Mouse (Mus musculus) heart, embryonic 14.5 days (tissue): Measurements from ENCODE around the gene Parp8. TPM values are rescaled to one million over a fixed set of nuclear protein-coding genes. Genes with fewer than 3 reads are reported as not detected.

ENCODE experiments used
- ATAC-seq: fragments of 200-750 bp; cut with Nextera tagmentation; 2 replicates; pipeline ENCODE4 v1.8.0; 2017; ENCODE audit warnings: low read depth, moderate TSS enrichment; ENCODE audit not compliant: insufficient number of reproducible peaks, insufficient read depth, low FRiP score
- H3K27ac ChIP-seq, 2 experiments: fragments of 200-500 bp in 1 of 2; fragments of 300-500 bp in 1 of 2; sonication (generic) in 1 of 2; replicated peaks in 1 of 2; 2 replicates each; pipeline ENCODE4 v1.5.1; 2012 to 2014; ENCODE audit warnings: low read depth in 2 of 2, low read length in 2 of 2, control low read depth in 1 of 2, mild to moderate bottlenecking in 1 of 2, mixed read lengths in 1 of 2; ENCODE audit not compliant: control insufficient read depth in 1 of 2, insufficient read depth in 1 of 2
- H3K27me3 ChIP-seq: fragments of 300-500 bp; sonication (generic); 2 replicates; pipeline ENCODE4 v1.6.1; 2014; ENCODE audit warnings: mild to moderate bottlenecking, low read length, control low read depth; ENCODE audit not compliant: control insufficient read depth, insufficient read depth
- H3K36me3 ChIP-seq: fragments of 300-500 bp; sonication (generic); 2 replicates; pipeline ENCODE4 v1.6.1; 2014; ENCODE audit warnings: mild to moderate bottlenecking, control low read depth, low read length, mixed read lengths; ENCODE audit not compliant: control insufficient read depth, insufficient read depth
- H3K4me1 ChIP-seq, 2 experiments: fragments of 200-500 bp in 1 of 2; fragments of 300-500 bp in 1 of 2; sonication (generic) in 1 of 2; 2 replicates each; pipeline ENCODE4 v1.6.1; 2012 to 2014; ENCODE audit warnings: low read length in 2 of 2, control low read depth in 1 of 2, mixed read lengths in 1 of 2; ENCODE audit not compliant: control insufficient read depth in 2 of 2, insufficient read depth in 2 of 2
- H3K4me2 ChIP-seq: fragments of 300-500 bp; sonication (generic); 2 replicates; pipeline ENCODE4 v1.6.1; 2014; ENCODE audit warnings: mild to moderate bottlenecking, low read length
- H3K4me3 ChIP-seq, 2 experiments: fragments of 200-500 bp in 1 of 2; fragments of 300-500 bp in 1 of 2; sonication (generic) in 1 of 2; 2 replicates each; pipeline ENCODE4 v1.5.1; 2012 to 2014; ENCODE audit warnings: low read length in 2 of 2, mild to moderate bottlenecking in 2 of 2, control low read depth in 1 of 2, low read depth in 1 of 2, moderate library complexity in 1 of 2; ENCODE audit not compliant: control insufficient read depth in 1 of 2, insufficient read depth in 1 of 2
- H3K9ac ChIP-seq: fragments of 300-500 bp; sonication (generic); 2 replicates; pipeline ENCODE4 v1.6.1; 2014; ENCODE audit warnings: mild to moderate bottlenecking, low read length
- H3K9me3 ChIP-seq: fragments of 300-500 bp; sonication (generic); 2 replicates; pipeline ENCODE4 v1.6.1; 2016; ENCODE audit warnings: low read length, control low read depth; ENCODE audit not compliant: control insufficient read depth
- WGBS: fragments of 180-500 bp; shearing (Covaris S2); extraction: QIAGEN DNeasy Blood & Tissue Kit; methylation state at CpG from one replicate; pipeline ENCODE4 v1.1.7; 2014; 5-methylcytosine and 5-hydroxymethylcytosine counted together
- polyA plus RNA-seq: library from polyadenylated mRNA; unstranded; fragments of >200 nt; fragmentation: Nextera tagmentation; extraction: Ambion mirVana; gene quantifications from 2 replicates; pipeline ENCODE4 v1.2.1, GENCODE M21; 2014

The Parp8 gene
- polyA plus RNA-seq, result 17.3 and 17.4 TPM in 2 replicates

DNA sequence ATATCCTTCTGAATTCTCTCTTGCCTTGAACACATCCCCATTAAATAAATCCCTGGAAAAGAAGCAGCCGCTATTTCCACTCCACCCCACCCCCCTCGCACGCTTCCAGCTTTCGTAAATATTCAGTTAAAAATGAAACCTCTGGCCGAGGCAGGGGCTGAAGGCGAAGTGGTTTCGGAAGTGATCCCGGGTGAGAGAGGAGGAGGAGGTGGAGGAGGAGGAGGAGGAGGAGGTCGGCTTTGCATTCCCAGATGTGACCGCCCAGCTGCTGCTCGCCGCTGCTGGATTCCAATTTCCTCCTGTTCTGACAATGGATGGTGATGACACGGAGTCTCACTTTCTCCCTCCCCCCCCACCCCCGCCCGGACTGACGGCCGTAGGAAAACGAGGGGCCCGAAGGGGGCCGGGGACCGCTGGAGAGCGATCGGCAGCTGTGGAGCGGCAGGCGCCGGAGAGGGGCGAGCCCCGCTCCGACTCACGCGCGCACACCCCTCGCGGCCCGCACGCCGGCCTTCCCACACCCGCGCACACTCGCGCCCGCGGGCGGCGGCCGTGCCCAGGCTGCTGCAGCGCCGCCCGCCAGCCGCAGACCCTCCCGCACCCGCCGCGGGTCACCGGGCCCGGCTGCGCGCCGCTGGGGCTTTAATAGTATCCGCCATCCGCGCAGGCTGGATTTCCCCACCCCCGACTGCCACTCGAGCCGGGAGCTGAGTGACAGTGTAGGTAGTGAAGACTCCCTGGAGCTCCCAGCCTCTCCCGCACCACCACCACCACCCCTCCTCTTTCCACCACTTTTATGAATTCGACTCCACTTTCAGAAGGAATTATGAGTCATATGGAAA, at the start of gene Parp8:
Gene Parp8 (minus strand): TSS at position 312 of the 842 bp plus-strand sequence.
- ATAC-seq, result peak; percentile 65
- Histone ChIP-seq H3K4me2 (peak within 1 kb of the TSS; percentile 83), H3K9ac (peak within 1 kb of the TSS; percentile 94), H3K9me3 (no peaks in the 10 kb centered on the region), H3K27me3 (no peaks in the 10 kb centered on the region), H3K4me1 (peaks cover 7 to 28% of the 10 kb centered on the region in 2 experiments), H3K27ac (peak within 1 kb of the TSS; percentile 61 to 87), H3K36me3 (no peaks in the 10 kb centered on the region), H3K4me3 (peak within 1 kb of the TSS; percentile 87 to 89)
- under 1% methylated on average over 52 of the region's 67 CpGs for WGBS

DNA sequence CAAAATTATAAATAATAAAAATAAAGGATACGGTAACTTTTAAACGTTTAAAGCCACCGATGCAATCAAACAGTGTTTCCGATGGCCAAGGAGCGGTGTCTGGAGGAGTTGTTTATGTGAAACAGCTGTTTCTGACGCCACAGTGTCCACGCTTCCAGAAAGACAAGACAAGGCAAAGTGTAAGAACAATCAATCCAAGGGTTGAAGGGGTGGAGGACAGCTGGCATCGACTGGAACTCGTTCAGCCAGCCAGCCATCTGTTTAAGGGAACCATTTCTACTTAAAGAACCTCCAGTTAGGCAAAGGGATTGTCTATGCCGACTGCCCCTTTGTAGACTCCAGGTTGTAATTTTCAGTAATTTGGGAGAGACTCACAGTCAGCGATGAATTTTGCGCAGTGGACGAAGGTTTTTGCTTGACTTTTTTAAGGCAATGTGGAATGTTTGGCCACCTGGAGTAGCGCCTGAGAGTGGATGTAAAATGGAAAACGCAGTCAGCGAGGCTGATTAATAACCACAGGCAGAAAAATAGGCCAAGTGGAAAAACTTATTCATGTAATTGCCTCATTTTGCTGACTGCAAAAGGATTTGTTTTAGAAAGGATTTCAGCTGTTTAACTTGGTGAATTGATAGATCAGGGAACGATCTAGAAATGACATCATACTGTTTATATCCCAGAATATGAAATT, 37.4 kb upstream of the Parp8 start:
- WGBS, result 73% methylated on average over 17 of the region's 17 CpGs
- no peak for ATAC-seq
- no peak overlapping the region for H3K4me2 ChIP-seq

DNA sequence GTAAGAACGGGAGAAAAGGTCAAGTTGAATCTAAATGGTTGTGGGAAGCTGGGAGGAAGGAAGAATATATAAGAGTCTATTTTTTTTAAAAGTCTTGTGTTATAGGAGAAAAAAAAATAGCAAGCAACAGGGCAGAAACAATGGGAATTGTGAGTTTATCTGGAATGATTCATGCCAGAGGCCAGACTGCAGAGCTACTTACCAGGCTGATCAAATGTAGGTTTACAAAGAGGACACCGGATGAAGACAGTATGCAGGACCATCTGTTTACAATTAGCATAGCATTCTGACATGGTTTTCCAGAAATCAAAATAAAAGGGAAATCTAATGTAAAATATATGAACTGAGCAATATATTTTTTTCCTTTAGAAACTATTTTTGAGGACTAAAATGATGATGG, 31.1 kb upstream of the Parp8 start:
- Histone ChIP-seq H3K9ac (no peak overlapping the region), H3K27me3 (no peaks in the 10 kb centered on the region), H3K9me3 (no peaks in the 10 kb centered on the region), H3K4me2 (no peak overlapping the region), H3K27ac (no peak overlapping the region), H3K36me3 (no peaks in the 10 kb centered on the region), H3K4me3 (no peak overlapping the region), H3K4me1 (no peaks in the 10 kb centered on the region)
- no peak for ATAC-seq
- 55% methylated on average over 2 of the region's 2 CpGs for WGBS

More for the DNA sequence above, 37.4 kb upstream of the Parp8 start:
- H3K27ac ChIP-seq, result no peak overlapping the region
- H3K4me1 ChIP-seq, result peaks cover 0 to 2% of the 10 kb centered on the region in 2 experiments; a peak in 1 of 4 replicates
- no peak overlapping the region for H3K4me3 ChIP-seq
- no peaks in the 10 kb centered on the region for H3K36me3 ChIP-seq
- H3K9ac ChIP-seq, result no peak overlapping the region
- no peaks in the 10 kb centered on the region for H3K27me3 ChIP-seq
- H3K9me3 ChIP-seq, result no peaks in the 10 kb centered on the region

DNA sequence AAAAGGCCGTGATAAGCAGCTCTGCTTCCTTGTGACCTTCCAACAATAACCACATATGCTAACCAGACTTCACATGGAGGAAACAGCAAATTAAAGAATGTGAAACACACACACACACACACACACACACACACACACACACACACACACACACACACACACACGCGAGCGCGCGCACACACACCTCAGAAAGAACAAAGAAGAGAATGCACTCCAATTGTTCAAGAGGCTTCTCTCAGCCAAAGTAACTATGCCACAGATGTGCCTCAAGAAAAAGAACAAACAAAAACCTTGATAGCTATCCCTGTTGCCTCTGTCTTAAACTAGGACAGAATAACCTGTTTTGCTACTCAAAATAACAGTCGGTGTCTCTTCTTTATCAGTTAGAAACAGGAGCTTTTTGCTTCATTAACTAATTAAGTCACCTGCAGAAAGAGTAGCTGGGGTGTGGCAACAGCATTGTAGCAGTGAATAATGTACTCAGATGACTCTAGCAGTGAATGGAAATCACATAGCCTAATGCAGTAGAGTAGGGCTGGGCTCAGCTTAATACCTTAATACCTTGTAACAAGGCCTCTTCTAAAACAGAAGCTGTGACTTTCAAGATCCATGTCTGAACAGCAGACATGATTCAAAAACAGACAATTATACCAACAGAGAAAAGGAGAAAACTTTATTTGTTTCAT, 29.6 kb upstream of the Parp8 start:
- Histone ChIP-seq H3K4me3 (no peak overlapping the region), H3K27me3 (no peaks in the 10 kb centered on the region), H3K27ac (no peak overlapping the region), H3K4me2 (no peak overlapping the region), H3K9me3 (no peaks in the 10 kb centered on the region), H3K4me1 (no peaks in the 10 kb centered on the region), H3K9ac (no peak overlapping the region), H3K36me3 (no peaks in the 10 kb centered on the region)
- ATAC-seq, result no peak
- 88% methylated on average over 7 of the region's 7 CpGs for WGBS

DNA sequence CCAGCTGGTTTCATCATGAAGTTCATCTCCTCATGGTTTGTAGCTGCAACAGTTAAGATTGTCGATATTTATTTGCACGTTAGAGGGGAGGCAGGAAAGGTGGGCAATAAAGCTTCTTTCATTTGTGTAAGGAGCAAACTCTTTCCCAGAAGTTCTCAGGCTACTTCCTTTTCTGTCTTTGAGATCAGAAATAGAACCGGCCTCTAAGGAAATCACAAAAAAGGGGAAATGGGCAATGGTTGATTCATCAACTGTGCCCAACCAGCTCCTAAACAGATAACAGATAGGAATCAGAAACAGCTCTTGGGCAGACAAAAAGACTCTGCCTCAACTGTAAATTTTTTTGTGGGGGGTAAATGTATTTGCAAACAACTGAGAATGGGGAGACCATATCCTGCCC, 27.4 kb upstream of the Parp8 start:
- H3K4me1 ChIP-seq, result no peaks in the 10 kb centered on the region
- WGBS, result 70% methylated on average over 3 of the region's 3 CpGs
- no peak overlapping the region for H3K4me3 ChIP-seq
- no peak overlapping the region for H3K4me2 ChIP-seq
- H3K9ac ChIP-seq, result no peak overlapping the region
- no peaks in the 10 kb centered on the region for H3K27me3 ChIP-seq
- no peaks in the 10 kb centered on the region for H3K36me3 ChIP-seq
- ATAC-seq, result no peak
- no peaks in the 10 kb centered on the region for H3K9me3 ChIP-seq
- H3K27ac ChIP-seq, result no peak overlapping the region

DNA sequence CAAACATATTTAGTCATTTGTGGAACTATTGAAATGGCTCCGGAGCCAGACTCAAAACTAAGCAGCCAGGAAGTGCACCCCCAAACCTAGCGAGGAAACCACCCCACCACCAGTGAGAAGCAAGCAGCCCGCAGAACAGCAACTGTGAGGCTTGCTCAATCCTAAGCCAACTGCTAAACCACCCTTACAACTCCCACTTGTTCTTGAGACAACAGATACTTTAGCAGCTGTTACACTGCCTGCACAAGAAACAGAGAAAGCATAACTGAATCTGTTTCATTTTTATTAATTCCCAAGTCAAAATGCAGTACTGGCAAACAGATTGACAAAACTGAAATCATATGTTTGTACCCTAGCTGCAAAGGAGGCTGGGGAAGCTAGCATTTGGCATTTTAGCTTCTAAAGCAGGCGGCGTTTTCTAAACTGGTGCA, 23.2 kb upstream of the Parp8 start:
- no peaks in the 10 kb centered on the region for H3K4me1 ChIP-seq
- ATAC-seq, result no peak
- 82% methylated on average over 5 of the region's 5 CpGs for WGBS

DNA sequence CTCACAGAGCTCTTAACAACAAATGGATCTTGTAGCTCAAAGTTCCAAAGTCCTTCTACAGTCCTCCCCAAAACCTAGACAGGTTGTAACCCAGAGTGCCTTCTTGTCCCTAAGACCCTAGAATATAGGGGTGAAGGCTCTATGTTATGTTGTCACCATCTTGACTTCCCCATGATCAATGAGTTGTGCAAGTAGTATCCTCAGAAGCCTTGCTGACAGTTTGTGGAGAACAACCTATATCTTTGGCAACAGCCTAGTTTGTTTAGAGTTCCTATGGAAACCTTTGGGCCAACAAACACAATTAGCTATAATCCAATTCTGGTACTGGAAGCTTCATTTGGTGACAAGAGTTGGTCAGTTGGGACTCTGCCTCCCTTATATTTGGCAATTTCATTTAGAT, 18.2 kb upstream of the Parp8 start:
- Histone ChIP-seq H3K9ac (no peak overlapping the region), H3K27me3 (no peaks in the 10 kb centered on the region), H3K4me2 (no peak overlapping the region), H3K9me3 (no peaks in the 10 kb centered on the region), H3K27ac (no peak overlapping the region), H3K4me1 (no peaks in the 10 kb centered on the region), H3K4me3 (no peak overlapping the region), H3K36me3 (no peaks in the 10 kb centered on the region)
- no peak for ATAC-seq

More for the DNA sequence above, 23.2 kb upstream of the Parp8 start:
- H3K9me3 ChIP-seq, result no peaks in the 10 kb centered on the region
- no peaks in the 10 kb centered on the region for H3K27me3 ChIP-seq
- H3K4me2 ChIP-seq, result no peak overlapping the region
- no peak overlapping the region for H3K9ac ChIP-seq
- no peaks in the 10 kb centered on the region for H3K36me3 ChIP-seq
- no peak overlapping the region for H3K27ac ChIP-seq
- H3K4me3 ChIP-seq, result no peak overlapping the region
